In genomic region chr12:27182397-27183375, GRCm38 (mm10) we compare ENCODE assay signal across 9 mouse cellular contexts.
DNase-seq lines count a peak whose midpoint lies in the region; ATAC-seq and TF ChIP-seq lines count a peak whose summit lies in the region.
"Had no signal": no experiment of that assay in that cellular context is flagged by ENCODE, and none has a peak within 500 bp of the region (broad histone marks: within the 10 kb centered on the region; RNA-seq: fewer than 3 reads in every experiment).

No protein-coding gene starts in this region.

- H3K9ac ChIP-seq in heart, embryonic 16.5 days (ENCODE audit: low read length), result peak overlapping the region; percentile 60; the same call in 1 of the 2 replicates
- no peak overlapping the region for H3K9ac ChIP-seq in lung, postnatal 0 days (replicated peaks; ENCODE audit: low read depth)
- H3K9ac ChIP-seq: lung, embryonic 15.5 days had no signal

- peak overlapping the region; percentile 51 for H3K4me2 ChIP-seq in heart, embryonic 16.5 days (ENCODE audit: low read depth, low read length)
- no peak overlapping the region for H3K4me2 ChIP-seq in lung, postnatal 0 days (replicated peaks; ENCODE audit: low read depth, low read length)
- H3K4me2 ChIP-seq: lung, embryonic 15.5 days had no signal

- no peak overlapping the region; the same call in 1 of the 2 replicates for H3K4me3 ChIP-seq in heart, embryonic 16.5 days (ENCODE audit: low read length)
- no peak overlapping the region for H3K4me3 ChIP-seq in lung, postnatal 0 days (ENCODE audit: low read depth, low read length)
- H3K4me3 ChIP-seq: lung, embryonic 15.5 days had no signal

- ATAC-seq in heart, embryonic 16.5 days (replicated peaks; ENCODE audit: extremely low read depth, insufficient read depth, low FRiP score), result peak; percentile 87
- peak; percentile 83 for ATAC-seq in lung, postnatal 0 days
- ATAC-seq in erythroid progenitor cell, adult 5-6 weeks (replicated peaks; ENCODE audit: low FRiP score, poor library complexity, severe bottlenecking), result no peak

- WGBS in heart, embryonic 16.5 days, result 23% methylated on average over 5 of the region's 5 CpGs
- 35% methylated on average over 5 of the region's 5 CpGs for WGBS in lung, postnatal 0 days

- intact Hi-C loops in left cerebral cortex, postnatal 14 days (cut with DNase I), result no loop called here

- peak overlapping the region; percentile 94 for H3K27ac ChIP-seq in heart, embryonic 16.5 days (ENCODE audit: low read length)
- H3K27ac ChIP-seq in lung, postnatal 0 days (ENCODE audit: low read length), result no peak overlapping the region
- H3K27ac ChIP-seq: lung, embryonic 15.5 days had no signal

- H3K36me3 ChIP-seq in heart, embryonic 16.5 days (ENCODE audit: control insufficient read depth, insufficient read depth), result no peaks in the 10 kb centered on the region
- no peaks in the 10 kb centered on the region for H3K36me3 ChIP-seq in lung, postnatal 0 days (ENCODE audit: insufficient read depth, low read length)
- H3K36me3 ChIP-seq: lung, embryonic 15.5 days had no signal

- H3K4me1 ChIP-seq in heart, embryonic 16.5 days (ENCODE audit: control insufficient read depth, insufficient read depth, low read length), result peaks cover 19% of the 10 kb centered on the region
- H3K4me1 ChIP-seq in lung, postnatal 0 days (ENCODE audit: insufficient read depth, low read depth, low read length), result peaks cover 6% of the 10 kb centered on the region; the same call in 1 of the 2 replicates

- H3K27me3 ChIP-seq in heart, embryonic 16.5 days (ENCODE audit: control insufficient read depth, insufficient read depth, low read length), result no peaks in the 10 kb centered on the region
- H3K27me3 ChIP-seq in lung, postnatal 0 days (replicated peaks; ENCODE audit: insufficient read depth, low read length), result no peaks in the 10 kb centered on the region
- H3K27me3 ChIP-seq: lung, embryonic 15.5 days had no signal

- peak; percentile 57 for DNase-seq in ovary, adult 18-20 months (ENCODE audit: low spot score)
- DNase-seq in ovary, postnatal 14 days (ENCODE audit: low spot score), result no peak
- DNase-seq in lung, postnatal 0 days (ENCODE audit: low spot score), result peak; percentile 53
- no peak for DNase-seq in left cerebral cortex, postnatal 14 days (ENCODE audit: low spot score in 2 of 2)
- no peak for DNase-seq in left cerebral cortex, adult 9 months (ENCODE audit: low spot score in 2 of 2)
- no peak for DNase-seq in testis, postnatal 14 days (ENCODE audit: low spot score)

- 0 out of 2 replicates have a peak, but pooled peaks cover 2% of the 10 kb centered on the region for H3K9me3 ChIP-seq in heart, embryonic 16.5 days (replicated peaks; ENCODE audit: control insufficient read depth, low read length)
- no peaks in the 10 kb centered on the region for H3K9me3 ChIP-seq in lung, postnatal 0 days (ENCODE audit: low read length)
- H3K9me3 ChIP-seq: lung, embryonic 15.5 days had no signal

- TF ChIP-seq CTCF in lung, postnatal 0 days (IDR thresholded peaks at IDR 0.05), result no peak

- TF ChIP-seq EP300 in lung, postnatal 0 days (IDR thresholded peaks at IDR 0.05), result peak; percentile 70

Comparison
In these comparisons a context has a peak if more than half of its experiments do, and no peak if none do; other contexts are left out.
1. DNase-seq: peak in ovary, adult 18-20 months (single experiment) and lung, postnatal 0 days (single experiment); none in ovary, postnatal 14 days (single experiment), left cerebral cortex, postnatal 14 days (0 of 2), left cerebral cortex, adult 9 months (0 of 2) and testis, postnatal 14 days (single experiment).